Mouse (Mus musculus): ENCODE results near the gene Pigk. TPM values are rescaled to one million over a fixed set of nuclear protein-coding genes. Genes with fewer than 3 reads are reported as not detected.

Gene Pigk
- polyA plus RNA-seq, 1 experiment from 2014 or later, result 33.7 TPM

- H3K9ac ChIP-seq (ENCODE audit: low read depth, low read length), result no peak overlapping the region
- no peaks in the 10 kb centered on the region for H3K36me3 ChIP-seq (ENCODE audit: control insufficient read depth, insufficient read depth)
- no peak overlapping the region for H3K4me2 ChIP-seq (replicated peaks; ENCODE audit: low read depth)
- 67% methylated on average over 7 of the region's 7 CpGs for WGBS
- no peaks in the 10 kb centered on the region for H3K4me1 ChIP-seq (replicated peaks; ENCODE audit: control insufficient read depth, insufficient read depth, low read length)
- no peaks in the 10 kb centered on the region for H3K9me3 ChIP-seq (ENCODE audit: control insufficient read depth)
- H3K27ac ChIP-seq (ENCODE audit: low read depth, low read length), result no peak overlapping the region
- TF ChIP-seq CTCF (IDR thresholded peaks at IDR 0.05; ENCODE audit: low read depth), result no peak
- no peak overlapping the region for H3K4me3 ChIP-seq (ENCODE audit: low read depth, low read length)
- H3K27me3 ChIP-seq (replicated peaks; ENCODE audit: control insufficient read depth, insufficient read depth, low read length), result no peaks in the 10 kb centered on the region
- ATAC-seq, result no peak
Measured at GRCm38 (mm10) chr3:152888116-152888515, 174.2 kb downstream of the Pigk start.

- Histone ChIP-seq H3K27me3 (replicated peaks; ENCODE audit: control insufficient read depth, insufficient read depth, low read length) (no peaks in the 10 kb centered on the region), H3K4me1 (replicated peaks; ENCODE audit: control insufficient read depth, insufficient read depth, low read length) (no peaks in the 10 kb centered on the region), H3K27ac (ENCODE audit: low read depth, low read length) (no peak overlapping the region), H3K4me3 (ENCODE audit: low read depth, low read length) (no peak overlapping the region), H3K9ac (ENCODE audit: low read depth, low read length) (no peak overlapping the region), H3K4me2 (replicated peaks; ENCODE audit: low read depth) (no peak overlapping the region), H3K36me3 (ENCODE audit: control insufficient read depth, insufficient read depth) (no peaks in the 10 kb centered on the region), H3K9me3 (ENCODE audit: control insufficient read depth) (no peaks in the 10 kb centered on the region)
- no peak for TF ChIP-seq CTCF (IDR thresholded peaks at IDR 0.05; ENCODE audit: low read depth)
- no peak for ATAC-seq
- WGBS, result 43% methylated on average over 4 of the region's 4 CpGs
Measured at GRCm38 (mm10) chr3:152894935-152895334, 181.0 kb downstream of the Pigk start.

- no peak for ATAC-seq
- H3K9ac ChIP-seq (ENCODE audit: low read depth, low read length), result no peak overlapping the region
- no peaks in the 10 kb centered on the region for H3K27me3 ChIP-seq (replicated peaks; ENCODE audit: control insufficient read depth, insufficient read depth, low read length)
- WGBS, result 69% methylated on average over 3 of the region's 3 CpGs
- H3K4me2 ChIP-seq (replicated peaks; ENCODE audit: low read depth), result no peak overlapping the region
- H3K4me1 ChIP-seq (replicated peaks; ENCODE audit: control insufficient read depth, insufficient read depth, low read length), result no peaks in the 10 kb centered on the region
- TF ChIP-seq CTCF (IDR thresholded peaks at IDR 0.05; ENCODE audit: low read depth), result no peak
- H3K36me3 ChIP-seq (ENCODE audit: control insufficient read depth, insufficient read depth), result no peaks in the 10 kb centered on the region
- H3K27ac ChIP-seq (ENCODE audit: low read depth, low read length), result no peak overlapping the region
- H3K4me3 ChIP-seq (ENCODE audit: low read depth, low read length), result no peak overlapping the region
- H3K9me3 ChIP-seq (ENCODE audit: control insufficient read depth), result no peaks in the 10 kb centered on the region
Measured at GRCm38 (mm10) chr3:152896111-152896510, 182.2 kb downstream of the Pigk start.

GRCm38 (mm10) chr3:152897196-152897595 lies 183.3 kb downstream of the Pigk start:
- Histone ChIP-seq H3K4me2 (replicated peaks; ENCODE audit: low read depth) (no peak overlapping the region), H3K9me3 (ENCODE audit: control insufficient read depth) (no peaks in the 10 kb centered on the region), H3K9ac (ENCODE audit: low read depth, low read length) (no peak overlapping the region), H3K27me3 (replicated peaks; ENCODE audit: control insufficient read depth, insufficient read depth, low read length) (no peaks in the 10 kb centered on the region), H3K27ac (ENCODE audit: low read depth, low read length) (no peak overlapping the region), H3K4me3 (ENCODE audit: low read depth, low read length) (no peak overlapping the region), H3K4me1 (replicated peaks; ENCODE audit: control insufficient read depth, insufficient read depth, low read length) (no peaks in the 10 kb centered on the region), H3K36me3 (ENCODE audit: control insufficient read depth, insufficient read depth) (no peaks in the 10 kb centered on the region)
- no peak for ATAC-seq
- WGBS, result 81% methylated on average over 5 of the region's 5 CpGs
- no peak for TF ChIP-seq CTCF (IDR thresholded peaks at IDR 0.05; ENCODE audit: low read depth)

- no peak overlapping the region for H3K4me3 ChIP-seq (ENCODE audit: low read depth, low read length)
- H3K9ac ChIP-seq (ENCODE audit: low read depth, low read length), result no peak overlapping the region
- TF ChIP-seq CTCF (IDR thresholded peaks at IDR 0.05; ENCODE audit: low read depth), result no peak
- H3K27ac ChIP-seq (ENCODE audit: low read depth, low read length), result no peak overlapping the region
- ATAC-seq, result no peak
- H3K36me3 ChIP-seq (ENCODE audit: control insufficient read depth, insufficient read depth), result no peaks in the 10 kb centered on the region
- no peaks in the 10 kb centered on the region for H3K9me3 ChIP-seq (ENCODE audit: control insufficient read depth)
- WGBS, result 92% methylated on average over 9 of the region's 9 CpGs
- H3K4me2 ChIP-seq (replicated peaks; ENCODE audit: low read depth), result no peak overlapping the region
- H3K27me3 ChIP-seq (replicated peaks; ENCODE audit: control insufficient read depth, insufficient read depth, low read length), result no peaks in the 10 kb centered on the region
- H3K4me1 ChIP-seq (replicated peaks; ENCODE audit: control insufficient read depth, insufficient read depth, low read length), result no peaks in the 10 kb centered on the region
Measured at GRCm38 (mm10) chr3:152898906-152899305, 185.0 kb downstream of the Pigk start.

GRCm38 (mm10) chr3:152905026-152905425 lies 191.1 kb downstream of the Pigk start:
- H3K27me3 ChIP-seq (replicated peaks; ENCODE audit: control insufficient read depth, insufficient read depth, low read length), result no peaks in the 10 kb centered on the region
- no peak for ATAC-seq
- H3K4me1 ChIP-seq (replicated peaks; ENCODE audit: control insufficient read depth, insufficient read depth, low read length), result no peaks in the 10 kb centered on the region
- H3K36me3 ChIP-seq (ENCODE audit: control insufficient read depth, insufficient read depth), result no peaks in the 10 kb centered on the region
- TF ChIP-seq CTCF (IDR thresholded peaks at IDR 0.05; ENCODE audit: low read depth), result no peak
- no peak overlapping the region for H3K4me3 ChIP-seq (ENCODE audit: low read depth, low read length)
- no peak overlapping the region for H3K27ac ChIP-seq (ENCODE audit: low read depth, low read length)
- H3K4me2 ChIP-seq (replicated peaks; ENCODE audit: low read depth), result no peak overlapping the region
- H3K9me3 ChIP-seq (ENCODE audit: control insufficient read depth), result no peaks in the 10 kb centered on the region
- WGBS, result 91% methylated on average over 10 of the region's 10 CpGs
- no peak overlapping the region for H3K9ac ChIP-seq (ENCODE audit: low read depth, low read length)

- H3K4me2 ChIP-seq (replicated peaks; ENCODE audit: low read depth), result no peak overlapping the region
- no peaks in the 10 kb centered on the region for H3K9me3 ChIP-seq (ENCODE audit: control insufficient read depth)
- TF ChIP-seq CTCF (IDR thresholded peaks at IDR 0.05; ENCODE audit: low read depth), result no peak
- H3K27me3 ChIP-seq (replicated peaks; ENCODE audit: control insufficient read depth, insufficient read depth, low read length), result no peaks in the 10 kb centered on the region
- no peak overlapping the region for H3K27ac ChIP-seq (ENCODE audit: low read depth, low read length)
- ATAC-seq, result no peak
- H3K9ac ChIP-seq (ENCODE audit: low read depth, low read length), result no peak overlapping the region
- 76% methylated on average over 10 of the region's 10 CpGs for WGBS
- H3K4me3 ChIP-seq (ENCODE audit: low read depth, low read length), result no peak overlapping the region
- H3K4me1 ChIP-seq (replicated peaks; ENCODE audit: control insufficient read depth, insufficient read depth, low read length), result no peaks in the 10 kb centered on the region
- no peaks in the 10 kb centered on the region for H3K36me3 ChIP-seq (ENCODE audit: control insufficient read depth, insufficient read depth)
Measured at GRCm38 (mm10) chr3:152905800-152906199, 191.9 kb downstream of the Pigk start.

All from intestine, postnatal 0 days (tissue).